Mouse (Mus musculus) gastrocnemius, postnatal 25 days (tissue): Measurements from ENCODE around the gene Rcl1. TPM values are rescaled to one million over a fixed set of nuclear protein-coding genes. Genes with fewer than 3 reads are reported as not detected.

Source experiments
- DNase-seq: peaks from one replicate; pipeline ENCODE4 v3.0.0; 2022
- microRNA-seq, 2 experiments: library from miRNA; unstranded; fragments of <30 nt; microRNA quantifications; one replicate each; pipeline ENCODE4 v1.2.0; 2021; ENCODE audit warnings: borderline replicate concordance in 2 of 2
- total RNA-seq, 2 experiments: library from RNA; stranded (reverse); gene quantifications; 1 replicate in 1 of 2; 2 replicates in 1 of 2; pipeline ENCODE4 v1.2.3; 2021

Rcl1 gene
- total RNA-seq, 2 experiments from 2014 or later: 6.3 to 8.9 TPM

DNA sequence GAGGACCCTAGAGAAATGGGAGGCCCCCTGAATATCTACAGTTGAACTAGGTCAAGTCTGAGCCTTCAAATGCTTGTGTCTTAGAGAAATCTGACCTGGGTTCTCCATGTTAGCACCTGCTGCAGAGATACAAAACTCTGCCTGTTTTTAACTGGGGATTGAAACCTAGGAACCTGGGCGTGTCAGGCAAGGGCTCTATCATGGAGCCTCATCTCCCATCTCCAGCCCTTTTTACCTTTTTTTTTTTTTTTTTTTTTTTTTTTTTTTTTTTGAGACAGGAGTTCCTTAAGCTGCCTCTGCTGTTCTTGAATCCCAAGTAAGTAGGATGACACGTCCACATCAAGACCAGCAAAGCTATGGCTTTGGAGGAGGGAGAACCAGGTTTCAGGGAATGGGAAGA lies 50.3 kb downstream of the Rcl1 start:
- no peak for DNase-seq

GRCm38 (mm10) chr19:29155552-29155951 lies 54.4 kb downstream of the Rcl1 start:
- no peak for DNase-seq

DNA sequence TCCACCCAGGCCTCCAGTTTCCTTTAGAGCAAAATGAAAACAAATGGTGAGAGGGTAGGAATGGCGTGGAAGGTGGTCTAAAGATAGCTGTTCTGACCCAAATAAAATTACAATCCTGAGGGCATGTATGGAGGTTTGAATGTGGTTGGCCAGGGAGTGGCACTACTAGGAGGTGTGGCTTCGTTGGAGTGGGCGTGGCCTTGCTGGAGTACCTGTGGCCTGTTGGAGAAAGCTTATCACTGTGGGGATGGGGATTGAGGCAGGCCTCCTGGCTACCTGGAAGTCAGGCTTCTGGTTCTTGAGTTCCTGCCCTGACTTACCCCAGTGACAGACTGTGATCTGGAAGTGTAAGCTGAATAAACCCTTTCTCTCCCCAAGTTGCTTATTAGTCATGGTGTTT lies 55.2 kb downstream of the Rcl1 start:
- DNase-seq: no peak

DNA sequence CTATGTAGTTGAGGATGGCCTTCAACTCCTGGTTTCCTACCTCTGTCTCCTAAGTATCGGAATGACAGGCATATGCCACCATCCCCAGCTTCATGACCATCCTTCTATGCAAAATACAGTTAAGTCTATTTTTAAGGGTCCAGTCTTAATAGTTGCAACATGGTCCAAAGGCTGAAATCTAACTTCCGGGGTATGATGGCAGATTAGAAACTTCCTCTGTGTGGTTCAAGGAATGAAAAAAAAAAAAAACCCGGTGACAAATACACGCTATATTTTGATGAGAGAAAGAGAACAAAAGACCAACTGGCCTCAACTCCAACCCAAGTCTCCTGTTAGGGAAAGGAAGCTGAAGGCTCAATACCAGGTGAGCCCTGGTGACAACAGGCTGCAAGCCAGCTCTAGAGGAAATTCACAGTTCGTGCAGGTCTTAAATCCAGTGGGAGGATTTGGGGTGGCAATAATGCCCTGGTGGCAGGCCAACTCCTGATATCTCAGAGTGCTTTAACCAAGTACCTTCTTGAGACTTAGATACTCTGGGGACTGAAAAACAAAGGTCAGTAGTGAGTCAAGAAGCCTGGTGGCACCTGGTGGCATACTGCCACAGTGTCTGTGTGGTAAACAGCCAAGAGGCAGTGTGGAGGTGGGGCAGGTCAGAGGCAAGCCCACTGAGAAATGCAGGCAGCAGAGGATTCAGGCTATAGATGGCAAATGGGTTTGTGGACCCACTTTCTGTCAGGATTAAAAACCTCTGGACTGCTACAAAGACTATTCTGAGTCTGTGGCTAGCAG lies 56.7 kb downstream of the Rcl1 start:
- DNase-seq: no peak

- DNase-seq: no peak
These were observed 57.3 kb downstream of the Rcl1 start for GRCm38 (mm10) chr19:29158486-29158885.

GRCm38 (mm10) chr19:29163817-29164527 lies 62.8 kb downstream of the Rcl1 start:
- no peak for DNase-seq

DNA sequence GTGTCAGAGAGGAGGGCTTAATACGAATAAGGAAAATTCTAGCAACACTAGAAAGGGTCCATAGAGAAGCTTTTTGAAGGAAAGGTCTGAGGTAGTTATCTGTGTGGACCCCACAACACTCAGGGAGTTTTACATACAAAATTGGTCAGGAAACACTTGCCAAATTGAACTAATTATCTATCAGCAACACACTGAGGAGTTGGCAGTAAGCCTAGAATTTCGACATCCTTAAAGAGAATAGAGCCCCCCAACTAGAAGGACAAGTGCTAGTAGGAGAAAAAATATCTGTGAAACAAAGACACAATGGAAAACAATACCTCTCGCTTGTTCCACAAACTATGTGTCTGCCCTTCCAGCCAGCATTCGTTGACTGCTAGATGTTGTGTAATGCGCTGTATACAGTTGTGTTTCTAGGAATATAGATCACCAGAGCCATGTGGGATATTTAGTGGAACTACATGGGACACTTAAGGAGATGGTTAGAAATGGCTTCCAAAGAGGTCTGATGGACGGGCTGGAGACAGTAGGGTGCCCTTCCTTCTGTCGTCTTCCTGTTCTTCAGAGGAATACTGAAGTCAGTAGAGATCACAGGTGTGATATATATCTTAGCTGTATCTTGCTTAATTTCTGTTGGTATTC lies 63.5 kb downstream of the Rcl1 start:
- no peak for DNase-seq

- DNase-seq: no peak
These were observed 66.8 kb downstream of the Rcl1 start for GRCm38 (mm10) chr19:29167938-29168337.

GRCm38 (mm10) chr19:29180336-29180735 lies 79.2 kb downstream of the Rcl1 start:
- DNase-seq: no peak

DNA sequence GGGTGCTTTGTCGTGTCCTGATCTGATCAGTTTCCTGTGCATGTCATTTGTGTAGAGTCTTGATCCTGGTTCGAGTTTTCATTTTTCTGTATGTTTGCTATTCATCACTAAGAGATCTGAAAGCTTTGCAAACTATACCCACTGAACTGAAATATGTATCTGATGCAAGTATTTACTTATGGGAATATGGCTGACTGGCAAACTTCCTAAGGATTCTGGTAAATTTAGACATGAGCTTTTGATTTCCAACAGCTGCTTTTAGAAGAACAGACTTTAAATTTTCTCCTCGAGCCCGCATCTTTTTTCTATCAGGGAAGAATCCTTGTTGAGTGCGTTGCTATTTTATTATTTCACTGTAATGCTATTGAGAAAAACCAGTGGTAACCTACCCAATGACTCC lies 81.0 kb downstream of the Rcl1 start:
- DNase-seq: no peak

GRCm38 (mm10) chr19:29185122-29185521 lies 83.9 kb downstream of the Rcl1 start:
- no peak for DNase-seq

DNA sequence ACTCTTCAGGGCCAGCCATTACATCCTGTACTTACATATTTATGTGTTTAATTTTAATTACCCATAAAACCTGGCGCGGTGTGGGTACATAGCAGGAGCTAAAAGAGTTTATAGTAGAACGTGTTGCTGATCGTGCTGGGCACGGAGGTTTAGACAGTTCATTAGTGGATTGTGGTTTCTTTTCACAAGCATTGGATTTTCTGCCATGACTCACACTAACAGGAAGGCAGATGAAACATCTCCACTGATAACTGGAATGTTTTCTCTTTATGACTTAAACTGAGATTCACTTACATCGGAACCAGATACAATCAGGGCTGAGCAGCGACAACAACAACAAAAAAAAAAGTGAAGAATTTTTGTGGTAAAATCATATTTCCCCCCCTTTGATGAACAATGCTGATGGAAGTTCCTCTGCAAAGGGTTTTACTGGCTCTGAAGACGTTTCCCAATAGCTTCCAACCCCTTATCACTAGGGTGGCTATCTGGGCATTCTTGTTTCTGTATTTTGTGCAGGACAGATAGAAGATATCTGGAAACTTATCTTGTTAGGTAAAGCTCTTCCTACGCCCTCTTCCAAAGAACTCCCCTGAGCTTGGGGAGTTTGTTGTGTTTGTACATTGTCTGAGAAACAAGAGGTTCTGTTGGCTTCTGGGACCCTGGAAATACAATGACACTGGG lies 84.5 kb downstream of the Rcl1 start:
- DNase-seq: no peak

DNA sequence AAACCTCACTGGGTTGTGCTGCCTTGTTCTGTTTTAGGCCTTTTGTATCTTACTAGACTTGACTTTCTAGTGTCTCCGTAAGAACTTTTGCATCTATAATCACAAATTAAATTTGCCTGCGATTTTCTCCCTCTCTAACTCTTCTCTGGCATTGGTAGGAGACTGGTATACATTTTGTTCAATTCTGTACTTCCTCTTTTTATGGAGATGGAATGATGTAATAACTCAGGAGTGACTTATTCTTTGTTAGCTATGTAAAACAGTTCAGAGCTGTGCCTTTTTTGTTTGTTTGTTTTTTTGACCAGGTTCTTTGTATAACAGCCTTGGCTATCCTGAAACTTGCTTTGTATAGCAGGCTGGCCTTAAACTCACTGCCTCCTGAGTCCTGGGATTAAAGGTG lies 87.7 kb downstream of the Rcl1 start:
- DNase-seq: no peak

Small RNA genes within 50 kb of the gene (microRNA-seq; reads per million reads assigned to microRNA genes)
- gene Mir101b: 866 to 1,908 reads per million in 2 experiments

Other genes starting within 250 kb of the Rcl1 start
- gene Plpp6, start 137.4 kb upstream of the Rcl1 start, total RNA-seq: 1 to 10 TPM; 1.5 to 2.0 TPM
- under 1 TPM; 0.56 to 0.67 TPM for gene 4430402I18Rik, start 133.6 kb upstream of the Rcl1 start, total RNA-seq
- 10 to 100 TPM; 35.7 to 41.4 TPM for gene Cdc37l1, start 111.0 kb upstream of the Rcl1 start, total RNA-seq
- gene Ak3, start 53.4 kb upstream of the Rcl1 start, total RNA-seq: 10 to 100 TPM; 53.8 to 55.3 TPM
- 10 to 100 TPM; 21.5 to 24.7 TPM for gene Jak2, start 150.5 kb downstream of the Rcl1 start, total RNA-seq
- gene Insl6, start 224.0 kb downstream of the Rcl1 start, total RNA-seq: not detected
- gene Rln1, start 233.3 kb downstream of the Rcl1 start, total RNA-seq: not detected